Mouse (Mus musculus) layer of hippocampus, adult 2 months (tissue): ENCODE data around the gene C1qc. TPM values are rescaled to one million over a fixed set of nuclear protein-coding genes. Genes with fewer than 3 reads are reported as not detected.

ENCODE experiments used
- DNase-seq, 2 experiments: peaks; one replicate each; pipeline ENCODE4 v3.0.0; 2022; ENCODE audit warnings: low spot score in 2 of 2
- H3K27ac ChIP-seq: fragments of 200-600 bp; 2 replicates; pipeline ENCODE4 v1.8.1; 2022
- H3K4me3 ChIP-seq: fragments of 200-600 bp; 2 replicates; pipeline ENCODE4 v1.8.1; 2022; ENCODE audit warnings: mild to moderate bottlenecking
- CTCF ChIP-seq: fragments of 200-600 bp; conservative IDR thresholded peaks from 2 replicates; pipeline ENCODE4 v1.8.1; 2022; ENCODE audit warnings: antibody characterized with exemption, mild to moderate bottlenecking, moderate library complexity
- total RNA-seq, 2 experiments: library from RNA; stranded (reverse); gene quantifications; 2 replicates each; pipeline ENCODE4 v1.2.3; 2021

C1qc gene
- total RNA-seq, 2 experiments from 2014 or later: 40.0 to 41.8 TPM

- no peak for TF ChIP-seq CTCF
- no peak overlapping the region for H3K4me3 ChIP-seq
- peak; percentile 32 to 56 for DNase-seq
- no peak overlapping the region for H3K27ac ChIP-seq
These were observed 18.9 kb upstream of the C1qc start for GRCm38 (mm10) chr4:136911804-136912203.

DNA sequence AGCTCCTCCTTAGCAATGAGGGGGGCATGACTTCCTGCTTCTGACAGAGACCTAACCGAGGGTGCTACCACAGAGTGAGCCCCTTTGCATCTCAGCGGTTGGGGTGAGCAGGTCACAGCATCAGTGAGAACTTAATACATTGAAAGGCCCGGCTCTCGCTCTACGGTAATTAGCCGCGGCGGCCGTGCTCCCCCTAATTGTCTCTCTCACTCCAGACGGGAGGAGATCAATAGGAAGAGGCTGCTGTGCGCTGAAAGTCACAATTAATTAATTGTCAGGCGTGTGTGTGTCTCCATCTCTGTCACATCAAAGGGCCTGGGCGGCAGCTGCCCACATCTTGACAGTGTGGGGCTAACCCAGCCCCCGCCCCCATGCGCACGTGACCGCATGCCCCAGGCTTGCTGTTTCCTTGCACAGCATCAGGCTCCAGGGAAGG, 18.4 kb upstream of the C1qc start:
- no peak for TF ChIP-seq CTCF
- Histone ChIP-seq H3K27ac (no peak overlapping the region), H3K4me3 (peak overlapping the region; percentile 13; the same call in 1 of the 2 replicates)
- DNase-seq: no peak

GRCm38 (mm10) chr4:136907809-136908208, 14.9 kb upstream of the C1qc start:
- H3K27ac ChIP-seq: no peak overlapping the region
- DNase-seq: no peak
- H3K4me3 ChIP-seq: no peak overlapping the region
- no peak for TF ChIP-seq CTCF

GRCm38 (mm10) chr4:136907033-136907432, 14.2 kb upstream of the C1qc start:
- Histone ChIP-seq H3K4me3 (no peak overlapping the region), H3K27ac (no peak overlapping the region)
- peak; percentile 84 for TF ChIP-seq CTCF
- no peak for DNase-seq

- Histone ChIP-seq H3K27ac (no peak overlapping the region), H3K4me3 (no peak overlapping the region)
- TF ChIP-seq CTCF: no peak
- no peak for DNase-seq
These were observed 12.1 kb upstream of the C1qc start for GRCm38 (mm10) chr4:136904767-136905539.

GRCm38 (mm10) chr4:136899154-136899553, 6.3 kb upstream of the C1qc start:
- peak; percentile 62 for TF ChIP-seq CTCF

DNA sequence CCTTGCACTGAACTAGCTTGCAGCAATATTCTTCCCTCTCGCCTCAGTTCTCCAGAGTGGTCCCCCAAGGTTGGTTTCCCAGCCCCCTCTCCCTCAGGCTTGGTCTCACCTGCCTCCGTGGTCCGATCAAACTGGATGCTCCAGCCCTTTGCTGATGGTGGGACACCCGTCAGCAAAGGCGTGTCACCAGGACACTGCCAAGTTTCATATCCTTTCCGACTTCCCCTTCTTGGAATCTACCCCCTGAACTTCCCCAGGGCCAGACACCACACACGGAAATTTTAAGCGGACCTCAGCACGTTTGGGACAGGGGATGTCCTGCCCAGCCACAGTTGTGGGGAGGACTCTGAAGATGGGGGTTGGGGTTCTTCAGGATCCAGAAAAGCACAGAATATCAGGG, 5.8 kb upstream of the C1qc start, which contains the start of gene C1qa:
C1qa (minus strand) TSS at position 167 of the 400 bp plus-strand sequence.
- TF ChIP-seq CTCF: no peak
- no peak for DNase-seq
- peak within 1 kb of the TSS; percentile 39; the same call in 1 of the 2 replicates for H3K27ac ChIP-seq
- H3K4me3 ChIP-seq: no peak within 1 kb of the TSS; the same call in 1 of the 2 replicates

More at GRCm38 (mm10) chr4:136899154-136899553, 6.3 kb upstream of the C1qc start:
- Histone ChIP-seq H3K4me3 (no peak overlapping the region), H3K27ac (no peak overlapping the region)
- no peak for DNase-seq

DNA sequence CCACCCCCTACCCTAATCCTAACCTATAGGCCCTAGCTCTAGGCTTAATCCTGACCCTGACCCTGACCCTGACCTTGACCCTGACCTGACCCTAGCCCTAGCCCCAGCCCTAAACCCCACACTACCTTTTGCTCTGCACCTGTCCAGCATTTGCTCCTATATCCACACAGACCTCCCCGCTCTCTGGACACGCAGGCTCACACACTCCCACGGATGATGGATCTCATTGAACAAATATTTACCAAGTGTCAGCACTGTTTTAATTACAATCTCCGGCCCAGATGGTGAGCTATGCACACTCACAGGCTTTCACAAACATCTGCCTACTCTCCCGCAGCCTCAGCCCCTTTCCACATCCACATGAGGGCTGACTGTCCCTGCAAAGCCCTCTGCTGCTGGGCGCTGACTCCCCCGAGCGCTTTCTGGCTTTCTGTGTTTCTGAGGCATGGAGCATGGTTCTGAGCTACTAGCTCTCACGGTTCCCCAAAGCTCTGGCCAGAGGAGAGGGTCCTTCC, 5.3 kb upstream of the C1qc start:
- no peak for DNase-seq
- TF ChIP-seq CTCF: no peak
- Histone ChIP-seq H3K4me3 (no peak overlapping the region; the same call in 1 of the 2 replicates), H3K27ac (peak overlapping the region; percentile 39; the same call in 1 of the 2 replicates)

GRCm38 (mm10) chr4:136896461-136896860, 3.6 kb upstream of the C1qc start:
- TF ChIP-seq CTCF: no peak
- no peak for DNase-seq
- H3K27ac ChIP-seq: no peak overlapping the region
- no peak overlapping the region for H3K4me3 ChIP-seq

DNA sequence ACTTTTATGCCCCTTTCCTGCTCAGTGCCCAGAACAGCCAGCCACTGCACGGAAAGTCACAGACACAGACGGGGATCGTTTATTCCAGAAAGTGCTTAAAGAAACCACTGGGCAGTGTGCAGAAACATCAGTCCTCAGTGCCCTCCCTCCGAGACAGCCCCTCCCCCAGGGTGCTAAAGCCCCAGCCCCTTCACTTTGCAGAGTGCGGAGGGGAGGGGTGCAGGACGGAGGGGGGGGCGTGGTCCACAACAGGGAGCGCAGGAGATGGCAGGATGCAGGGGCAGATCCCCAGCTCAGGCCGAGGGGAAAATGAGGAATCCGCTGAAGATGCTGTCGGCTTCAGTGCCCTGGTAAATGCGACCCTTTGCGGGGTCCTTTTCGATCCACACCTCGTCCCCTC, 3.0 kb upstream of the C1qc start:
- no peak for TF ChIP-seq CTCF
- DNase-seq: no peak
- Histone ChIP-seq H3K4me3 (no peak overlapping the region), H3K27ac (no peak overlapping the region)

- TF ChIP-seq CTCF: no peak
- no peak for DNase-seq
- Histone ChIP-seq H3K27ac (no peak overlapping the region), H3K4me3 (no peak overlapping the region)
These were observed 2.0 kb upstream of the C1qc start for GRCm38 (mm10) chr4:136894821-136895220.

- TF ChIP-seq CTCF: peak; percentile 85
- peak; percentile 55 to 68 for DNase-seq
- no peak overlapping the region for H3K27ac ChIP-seq
- H3K4me3 ChIP-seq: no peak overlapping the region
These were observed 1.1 kb upstream of the C1qc start for GRCm38 (mm10) chr4:136893691-136894543.

DNA sequence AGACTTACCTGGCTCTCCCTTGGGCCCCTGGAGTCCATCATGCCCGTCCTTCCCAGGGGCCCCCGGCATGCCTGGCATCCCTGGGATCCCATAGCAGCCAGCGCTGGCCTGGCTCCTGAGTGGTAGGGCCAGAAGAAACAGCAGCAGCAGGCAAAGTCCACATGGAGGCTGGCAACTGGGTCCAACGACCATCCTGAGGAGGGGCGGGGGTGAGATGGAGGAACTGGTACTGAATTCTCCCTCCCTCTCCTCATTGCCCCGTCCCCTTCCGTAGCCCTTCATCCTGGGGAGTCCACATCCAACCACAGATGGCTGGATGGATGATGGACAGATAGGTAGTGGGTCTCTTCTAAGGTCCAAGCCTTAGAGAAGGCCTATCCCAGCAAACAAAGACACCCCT, 494 bp downstream of the C1qc start:
- Histone ChIP-seq H3K4me3 (peak overlapping the region; percentile 24; the same call in 1 of the 2 replicates), H3K27ac (peak overlapping the region; percentile 43; the same call in 1 of the 2 replicates)
- DNase-seq: no peak
- no peak for TF ChIP-seq CTCF
